Mouse (Mus musculus) layer of hippocampus, adult 11-12 months (tissue): ENCODE results near the gene Cntrl.

Experiments used
- DNase-seq: peaks from one replicate; pipeline ENCODE4 v3.0.0; 2022; ENCODE audit warnings: low spot score

The Cntrl gene

GRCm38 (mm10) chr2:35222822-35223391, 113.6 kb downstream of the Cntrl start:
- DNase-seq: no peak

- DNase-seq: no peak
Observed at GRCm38 (mm10) chr2:35224285-35224684, 115.0 kb downstream of the Cntrl start.

GRCm38 (mm10) chr2:35228145-35228544, 118.9 kb downstream of the Cntrl start:
- no peak for DNase-seq
